Mouse (Mus musculus) thymus, adult 2 months (tissue): ENCODE measurements around the gene Ss18l1. TPM values are rescaled to one million over a fixed set of nuclear protein-coding genes. Genes with fewer than 3 reads are reported as not detected.

ENCODE experiments used
- DNase-seq: peaks from one replicate; pipeline ENCODE4 v3.0.0; 2021
- H3K27ac ChIP-seq: fragments of 200-500 bp; 2 replicates; pipeline ENCODE4 v1.5.1; 2012; ENCODE audit warnings: low read length, control low read depth; ENCODE audit not compliant: control insufficient read depth, insufficient read depth
- H3K27me3 ChIP-seq: fragments of 200-500 bp; 2 replicates; pipeline ENCODE4 v1.6.1; 2012; ENCODE audit warnings: mild to moderate bottlenecking, low read length, moderate library complexity, mixed read lengths; ENCODE audit not compliant: control insufficient read depth, insufficient read depth
- H3K36me3 ChIP-seq: fragments of 200-500 bp; 2 replicates; pipeline ENCODE4 v1.6.1; 2012; ENCODE audit warnings: mild to moderate bottlenecking, low read length, moderate library complexity; ENCODE audit not compliant: control insufficient read depth, insufficient read depth
- H3K4me1 ChIP-seq: fragments of 200-500 bp; replicated peaks from 2 replicates; pipeline ENCODE4 v1.6.1; 2012; ENCODE audit warnings: low read length; ENCODE audit not compliant: control insufficient read depth, insufficient read depth
- H3K4me3 ChIP-seq: fragments of 200-500 bp; 2 replicates; pipeline ENCODE4 v1.5.1; 2012; ENCODE audit warnings: mild to moderate bottlenecking, low read length, control low read depth, moderate library complexity; ENCODE audit not compliant: control insufficient read depth, insufficient read depth
- CTCF ChIP-seq: fragments of 200-500 bp; IDR thresholded peaks from 2 replicates; pipeline ENCODE4 v1.5.1; 2012; ENCODE audit warnings: mild to moderate bottlenecking, control low read depth, low read length, moderate library complexity, borderline replicate concordance; ENCODE audit not compliant: control insufficient read depth, poor library complexity, insufficient read depth; ENCODE audit errors: extremely low read depth
- POLR2A ChIP-seq: fragments of 200-500 bp; IDR thresholded peaks from 2 replicates; pipeline ENCODE4 v1.6.1; 2012; ENCODE audit warnings: mild to moderate bottlenecking, low read length, control low read depth, moderate library complexity; ENCODE audit not compliant: control insufficient read depth, poor library complexity, insufficient read depth; ENCODE audit errors: extremely low read depth
- WGBS: fragments of 180-500 bp; shearing (Covaris S2); methylation state at CpG from one replicate; pipeline ENCODE4 v1.1.7; 2018; 5-methylcytosine and 5-hydroxymethylcytosine counted together
- polyA plus RNA-seq: library from polyadenylated mRNA; depleted of rRNA; stranded (reverse); fragments of >200 nt; gene quantifications from 2 replicates; pipeline ENCODE4 v1.2.3, GENCODE M21; 2012

The Ss18l1 gene
- polyA plus RNA-seq, 1 experiment = 15.9 TPM

DNA sequence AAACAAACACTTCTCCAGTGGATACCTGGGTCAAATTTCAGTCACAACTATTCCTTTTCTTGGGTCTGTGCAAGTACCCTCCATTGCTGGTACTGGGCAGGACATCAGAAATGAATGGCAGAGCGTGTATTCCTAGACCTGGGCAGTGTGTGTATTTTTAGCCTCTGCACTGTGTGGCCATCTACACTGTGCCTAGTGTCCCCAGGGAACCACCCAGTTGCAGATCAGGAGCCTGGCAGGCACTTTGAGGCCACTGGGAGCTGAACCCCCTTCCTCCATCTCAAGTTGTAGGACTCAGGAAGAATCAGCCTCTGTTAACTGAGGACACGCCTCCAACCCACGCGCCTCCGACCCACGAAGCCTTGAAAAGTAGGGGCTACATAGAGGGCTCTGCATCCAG, 19.6 kb upstream of the Ss18l1 start:
- H3K4me3 ChIP-seq = no peak overlapping the region
- H3K27me3 ChIP-seq = no peaks in the 10 kb centered on the region
- H3K27ac ChIP-seq = no peak overlapping the region
- no peaks in the 10 kb centered on the region for H3K36me3 ChIP-seq
- peaks cover 20% of the 10 kb centered on the region for H3K4me1 ChIP-seq
- WGBS = 80% methylated on average over 6 of the region's 6 CpGs
- DNase-seq = no peak
- TF ChIP-seq POLR2A (no peak), CTCF (no peak)

DNA sequence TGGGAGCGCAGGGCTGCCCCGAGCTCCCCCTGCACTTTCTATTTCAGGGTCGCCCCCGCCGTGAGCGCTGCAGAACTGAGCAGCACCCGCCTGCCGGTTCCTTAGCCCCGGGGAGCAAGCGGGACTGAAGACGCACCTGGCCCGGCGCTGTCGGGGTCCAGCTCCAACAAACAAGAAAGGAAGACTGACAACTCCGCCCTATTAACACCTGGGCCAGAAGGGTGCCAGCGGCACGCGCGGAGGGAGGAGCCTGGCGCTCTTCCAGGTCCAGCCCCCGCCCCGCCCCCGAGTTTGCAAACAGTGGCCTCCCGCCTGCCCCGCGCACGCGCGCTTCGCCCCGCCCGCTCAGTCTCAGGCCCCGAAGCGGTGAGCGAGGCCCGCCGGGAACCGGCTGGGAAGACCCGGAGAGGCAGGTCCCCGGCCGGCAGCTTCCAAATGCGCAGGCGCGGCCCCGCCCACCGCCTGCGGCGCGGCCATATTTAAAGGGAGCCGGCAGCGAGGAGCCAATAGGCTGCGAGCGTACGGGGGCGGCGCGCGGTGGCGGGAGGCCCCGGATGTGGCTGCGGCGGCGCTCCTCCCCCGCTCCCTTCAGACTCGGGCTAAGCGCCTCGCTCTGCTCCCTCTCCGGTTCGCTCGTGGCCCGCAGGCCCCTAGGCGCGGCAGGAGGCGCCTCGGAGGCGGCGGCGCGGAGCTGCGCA, 17.8 kb upstream of the Ss18l1 start, which contains the start of gene Lsm14b:
Gene Lsm14b (plus strand): TSS at position 587 of the 698 bp plus-strand sequence.
- TF ChIP-seq POLR2A (peak; percentile 83), CTCF (peak; percentile 60; the same call in 1 of the 2 replicates)
- Histone ChIP-seq H3K36me3 (peaks cover 5% of the 10 kb centered on the region; the same call in 1 of the 2 replicates), H3K4me3 (peak within 1 kb of the TSS; percentile 89), H3K4me1 (peaks cover 26% of the 10 kb centered on the region), H3K27ac (peak within 1 kb of the TSS; percentile 48), H3K27me3 (no peaks in the 10 kb centered on the region)
- under 1% methylated on average over 73 of the region's 80 CpGs for WGBS
- DNase-seq = peak; percentile 99

DNA sequence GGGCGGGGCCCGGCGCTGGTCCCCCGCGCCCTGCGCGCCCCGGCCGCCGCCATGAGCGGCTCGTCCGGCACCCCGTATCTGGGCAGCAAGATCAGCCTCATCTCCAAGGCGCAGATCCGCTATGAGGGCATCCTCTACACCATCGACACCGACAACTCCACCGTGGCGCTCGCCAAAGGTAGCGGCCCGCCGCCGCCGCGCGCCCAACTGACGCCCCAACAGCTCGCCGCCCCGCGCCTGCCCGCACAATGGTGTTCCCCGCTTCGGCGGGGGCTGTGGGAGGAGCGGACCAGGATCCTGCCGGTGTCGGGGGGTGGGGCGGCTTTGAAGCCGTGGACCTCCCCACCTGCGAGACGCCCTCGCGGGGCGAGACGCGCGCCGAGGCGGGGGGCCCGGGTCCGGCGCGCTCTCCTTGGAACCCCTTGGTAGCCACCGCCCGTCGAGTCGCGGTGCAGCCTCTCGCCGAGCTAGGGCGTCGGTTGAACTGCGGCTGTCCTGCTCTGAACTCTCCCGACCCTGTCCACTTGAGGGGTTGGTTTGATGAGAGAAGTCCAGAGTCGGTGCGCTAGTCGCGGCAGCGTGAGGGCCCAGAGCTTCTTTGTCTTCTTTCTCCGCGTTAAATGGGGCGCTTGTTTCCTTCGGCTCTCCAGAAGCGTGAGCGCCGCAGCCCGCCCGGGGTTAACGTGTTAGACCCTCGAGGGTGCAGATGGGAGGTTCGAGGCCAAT, 17.0 kb upstream of the Ss18l1 start:
- peak overlapping the region; percentile 48 for H3K27ac ChIP-seq
- WGBS = under 1% methylated on average over 82 of the region's 84 CpGs
- H3K27me3 ChIP-seq = no peaks in the 10 kb centered on the region
- TF ChIP-seq CTCF (no peak), POLR2A (no peak)
- H3K36me3 ChIP-seq = peaks cover 10% of the 10 kb centered on the region
- H3K4me1 ChIP-seq = peaks cover 26% of the 10 kb centered on the region
- DNase-seq = peak; percentile 69
- peak overlapping the region; percentile 89 for H3K4me3 ChIP-seq

DNA sequence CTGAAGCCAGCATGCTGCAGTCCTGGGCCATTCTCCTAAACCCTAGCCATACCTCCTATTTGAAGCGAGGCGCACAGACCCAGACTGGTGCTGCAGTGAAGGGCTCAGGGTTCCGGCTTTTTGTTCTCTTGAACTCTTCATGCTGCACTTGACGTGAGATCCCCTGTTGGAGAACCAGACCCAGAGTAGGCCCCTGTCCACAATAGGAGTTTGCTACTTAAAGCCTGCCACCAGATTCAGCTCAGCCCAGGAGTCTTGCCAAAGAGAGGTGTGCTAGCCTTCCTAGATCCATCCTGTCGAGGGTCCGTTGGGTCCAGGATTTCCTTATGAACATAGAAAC, 16.5 kb upstream of the Ss18l1 start:
- no peak for TF ChIP-seq POLR2A
- TF ChIP-seq CTCF = no peak
- Histone ChIP-seq H3K36me3 (peaks cover 13% of the 10 kb centered on the region), H3K27me3 (no peaks in the 10 kb centered on the region), H3K4me1 (peaks cover 26% of the 10 kb centered on the region), H3K4me3 (peak overlapping the region; percentile 89), H3K27ac (no peak overlapping the region)
- 35% methylated on average over 6 of the region's 6 CpGs for WGBS
- DNase-seq = no peak

DNA sequence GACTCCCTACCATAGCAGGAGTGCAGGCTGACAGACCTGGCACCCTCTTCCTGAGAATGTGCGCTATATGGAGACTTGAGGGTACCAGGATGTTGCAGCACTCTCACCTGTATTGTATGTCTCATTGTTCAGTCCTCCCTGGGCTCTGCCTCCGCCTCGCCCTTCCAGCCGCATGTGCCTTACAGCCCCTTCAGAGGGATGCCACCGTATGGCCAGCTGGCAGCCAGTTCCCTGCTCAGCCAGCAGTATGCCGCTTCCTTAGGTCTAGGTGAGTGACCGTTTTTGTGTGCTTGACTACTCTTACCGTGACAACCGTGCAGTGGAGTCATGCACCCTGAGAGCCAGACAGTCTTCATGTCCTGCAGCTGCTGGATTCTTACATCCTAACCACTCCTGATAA, 14.5 kb upstream of the Ss18l1 start:
- DNase-seq = no peak
- Histone ChIP-seq H3K27ac (peak overlapping the region; percentile 8; the same call in 1 of the 2 replicates), H3K36me3 (peaks cover 32% of the 10 kb centered on the region), H3K4me3 (no peak overlapping the region), H3K27me3 (no peaks in the 10 kb centered on the region; the same call in 1 of the 2 replicates), H3K4me1 (peaks cover 26% of the 10 kb centered on the region)
- no peak for TF ChIP-seq POLR2A
- TF ChIP-seq CTCF = no peak
- 96% methylated on average over 9 of the region's 9 CpGs for WGBS

DNA sequence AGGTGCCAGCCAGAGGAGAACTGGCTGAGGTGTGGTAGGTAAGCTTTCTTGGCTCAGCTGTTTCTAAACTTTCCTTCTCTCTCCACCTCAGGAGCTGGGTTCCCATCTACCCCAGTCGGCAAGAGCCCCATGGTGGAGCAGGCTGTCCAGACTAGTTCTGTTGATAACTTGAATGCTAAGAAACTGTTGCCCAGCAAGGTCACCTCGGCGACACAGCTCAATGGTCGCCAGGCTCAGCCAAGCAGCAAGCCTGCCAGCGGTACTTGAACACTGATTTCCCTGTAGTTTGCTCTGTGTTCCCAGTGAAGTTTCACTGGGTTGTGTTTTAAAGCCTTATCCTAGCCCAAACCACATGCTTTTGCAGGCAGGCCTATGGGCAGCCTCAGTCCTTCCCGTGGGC, 11.0 kb upstream of the Ss18l1 start:
- no peak for DNase-seq
- Histone ChIP-seq H3K27ac (no peak overlapping the region), H3K27me3 (no peaks in the 10 kb centered on the region; the same call in 1 of the 2 replicates), H3K4me1 (peaks cover 18% of the 10 kb centered on the region), H3K4me3 (no peak overlapping the region), H3K36me3 (peaks cover 64% of the 10 kb centered on the region)
- TF ChIP-seq CTCF (no peak), POLR2A (no peak)
- WGBS = 95% methylated on average over 6 of the region's 6 CpGs

DNA sequence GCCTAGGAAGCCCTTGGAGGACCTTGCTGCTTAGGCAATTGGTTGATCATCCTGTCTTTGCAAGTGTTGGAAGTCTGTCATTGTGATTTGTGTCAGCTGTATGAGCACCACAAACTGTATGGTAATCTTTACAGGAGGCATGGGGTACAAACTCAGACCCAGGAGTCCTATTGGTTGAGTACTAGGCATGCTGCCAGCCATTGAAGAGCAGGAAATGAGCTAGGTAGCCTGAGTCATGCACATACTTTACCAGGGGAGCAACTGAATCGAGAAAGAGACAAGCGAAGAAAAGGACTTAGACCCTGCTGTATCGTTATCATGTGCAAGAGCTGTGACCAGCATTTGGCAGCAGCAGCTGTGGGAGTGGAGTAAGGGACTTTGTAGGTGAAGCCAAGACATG, 9.4 kb upstream of the Ss18l1 start:
- Histone ChIP-seq H3K36me3 (peaks cover 76% of the 10 kb centered on the region), H3K27ac (no peak overlapping the region), H3K4me1 (peaks cover 4% of the 10 kb centered on the region), H3K27me3 (no peaks in the 10 kb centered on the region; the same call in 1 of the 2 replicates), H3K4me3 (no peak overlapping the region)
- WGBS = 62% methylated on average over 3 of the region's 3 CpGs
- TF ChIP-seq POLR2A (no peak), CTCF (no peak)
- no peak for DNase-seq
